Mouse (Mus musculus): Measurements from ENCODE around the gene Eci3. TPM values are rescaled to one million over a fixed set of nuclear protein-coding genes. Genes with fewer than 3 reads are reported as not detected.
"Not testable (repeated sequence)": the region's sequence is repeated elsewhere in the genome, so short reads cannot be mapped to it uniquely, and the experiment has no call there.

The Eci3 gene
- under 1 TPM; 0.41 to 0.57 TPM for total RNA-seq (2021)

DNA sequence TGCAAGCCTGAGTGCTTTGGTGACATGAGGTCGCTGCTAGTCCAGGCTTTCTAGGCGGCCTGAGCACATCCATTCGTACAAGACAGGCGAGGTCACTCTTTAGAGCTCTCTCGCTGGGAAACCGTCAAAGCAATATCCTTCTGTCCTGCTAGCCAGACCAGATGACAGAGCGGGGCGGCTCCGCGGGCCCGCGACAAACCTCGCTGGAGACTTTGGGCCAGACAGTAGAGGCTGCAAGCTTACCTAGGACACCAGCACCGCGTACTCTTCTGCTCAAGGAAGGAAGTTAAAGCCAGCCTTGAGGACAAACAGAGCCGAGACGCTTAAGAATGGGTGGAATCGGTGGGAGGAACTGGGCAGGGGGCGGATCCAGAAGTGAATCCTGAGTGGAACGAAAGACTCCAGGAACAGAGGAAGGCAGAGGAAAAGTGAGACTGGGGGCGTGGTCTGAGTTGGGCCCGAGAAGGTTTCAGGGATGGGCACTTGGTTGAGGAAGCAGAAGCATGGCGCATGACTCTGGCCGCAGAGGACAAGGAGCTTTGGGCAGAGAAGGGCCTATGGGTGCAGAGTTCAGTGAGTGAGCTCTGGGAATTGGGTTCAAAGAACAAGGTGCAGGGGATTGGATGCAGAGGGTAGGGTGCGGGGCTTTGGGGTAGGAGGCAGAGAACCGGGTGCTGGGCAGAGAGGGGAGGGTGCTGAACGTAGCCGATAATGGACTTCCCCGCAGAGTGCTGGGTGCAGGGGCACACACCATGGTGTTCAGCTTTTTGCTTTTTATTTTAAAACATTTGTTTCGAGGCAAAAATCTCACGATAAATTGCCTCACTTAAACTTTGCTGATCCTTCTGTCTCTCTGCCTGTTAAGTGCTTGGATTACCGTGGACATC is at the start of gene Eci3:
Eci3 (minus strand) TSS at position 300 of the 887 bp plus-strand sequence.
- peak; percentile 6 for DNase-seq (ENCODE audit: low spot score in 2 of 2)
- intact Hi-C loops (cut with DNase I): no loop called here

DNA sequence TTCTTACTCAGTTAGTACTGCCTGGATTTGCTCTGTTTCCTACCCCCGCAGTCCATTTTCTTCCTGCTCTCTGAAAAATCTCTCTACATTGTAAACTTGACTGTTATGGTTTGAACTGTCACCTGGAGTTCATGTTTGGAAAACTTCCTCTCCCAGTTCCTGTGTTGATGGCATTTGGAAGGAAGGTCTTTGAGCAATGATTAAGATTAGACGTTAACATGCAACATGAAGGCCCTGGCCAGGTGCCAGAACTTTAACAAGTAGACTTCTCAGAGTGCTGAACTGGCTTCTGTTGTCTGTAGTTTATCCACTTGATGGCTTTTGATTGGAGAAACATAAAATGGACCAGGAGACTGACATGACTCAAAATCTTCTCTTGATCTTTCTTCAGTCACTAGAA is 32.3 kb upstream of the Eci3 start:
- DNase-seq (ENCODE audit: low spot score in 2 of 2): no peak
- intact Hi-C loops (cut with DNase I): no loop called here

DNA sequence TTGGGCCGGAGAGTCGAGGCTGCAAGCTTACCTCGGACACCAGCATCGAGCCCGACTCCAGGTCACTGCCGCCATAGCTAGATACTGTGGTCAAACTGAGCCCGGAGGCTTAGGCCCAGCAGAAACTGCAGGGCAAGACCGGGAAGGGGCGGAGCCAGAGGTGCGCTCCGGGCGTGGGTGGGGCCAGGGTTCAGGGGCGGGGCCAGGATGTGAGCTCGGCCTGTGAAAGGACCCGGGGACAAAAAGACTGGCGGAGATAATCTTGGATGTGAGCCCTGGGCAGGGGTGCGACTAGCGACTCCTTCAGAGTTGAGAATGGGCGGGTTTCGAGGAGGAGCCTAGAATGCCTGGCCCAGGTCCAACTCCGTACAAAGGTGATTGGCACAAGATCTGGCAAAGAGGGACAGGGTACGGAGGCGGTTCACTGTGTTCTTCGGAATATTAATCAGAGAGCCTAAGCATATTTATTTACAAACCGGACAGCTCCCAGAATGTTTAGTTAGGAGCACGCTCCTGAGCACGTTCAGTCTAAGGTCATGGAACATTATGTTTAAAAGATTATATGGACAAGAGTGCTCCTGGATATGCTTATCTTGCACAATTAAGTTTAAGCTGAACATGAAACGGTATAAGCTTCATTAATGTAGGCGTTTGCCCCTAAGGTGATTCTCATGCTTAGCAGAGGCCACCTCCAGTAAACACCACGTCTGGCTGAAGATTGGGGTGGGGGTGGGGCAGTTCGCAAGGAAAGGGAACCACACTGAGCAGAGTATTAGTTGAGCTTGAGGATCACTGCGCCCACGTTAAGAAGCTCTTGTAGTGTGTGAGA is 30.6 kb upstream of the Eci3 start:
- peak; percentile 82 to 83 for DNase-seq (ENCODE audit: low spot score in 2 of 2)
- intact Hi-C loops (cut with DNase I): no loop called here

DNA sequence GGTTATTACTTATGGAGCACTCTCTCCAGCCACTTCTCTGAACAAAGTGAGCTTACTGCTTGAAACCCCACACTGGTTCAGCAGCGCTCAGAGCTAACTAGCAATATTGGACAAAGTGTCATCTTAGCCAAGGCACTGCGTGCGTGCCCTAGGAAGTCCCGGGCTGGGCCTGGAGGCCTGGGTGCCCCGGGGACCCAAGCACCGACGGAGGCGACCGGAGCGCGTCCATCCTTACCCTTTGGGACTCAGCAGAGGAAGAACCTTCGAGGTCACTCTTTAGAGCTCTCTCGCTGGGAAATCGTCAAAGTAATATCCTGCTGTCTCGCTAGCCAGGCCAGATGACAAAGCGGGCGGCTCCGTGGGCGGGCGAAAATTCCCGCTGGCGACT is 30.0 kb upstream of the Eci3 start:
- no peak for DNase-seq (ENCODE audit: low spot score in 2 of 2)
- intact Hi-C loops (cut with DNase I): no loop called here

DNA sequence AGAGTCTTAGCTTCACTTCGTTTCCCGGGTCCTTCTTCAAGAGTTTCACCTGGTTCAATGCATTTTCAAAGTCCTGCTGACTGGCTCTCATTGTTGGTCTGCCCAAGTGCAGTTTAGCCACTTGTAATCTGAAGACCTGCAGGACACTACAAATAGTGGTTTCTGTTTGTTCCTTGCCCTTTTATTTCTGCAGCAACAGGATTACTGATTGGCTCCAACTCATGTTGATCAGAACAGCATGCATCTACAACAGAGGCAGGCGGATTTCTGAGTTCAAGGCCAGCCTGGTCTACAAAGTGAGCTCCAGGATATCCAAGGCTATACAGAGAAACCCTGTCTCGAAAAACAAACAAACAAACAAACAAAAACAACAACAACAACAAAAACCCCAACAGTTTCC is 29.5 kb upstream of the Eci3 start:
- intact Hi-C loops (cut with DNase I): no loop called here
- DNase-seq (ENCODE audit: low spot score in 2 of 2): no peak

DNA sequence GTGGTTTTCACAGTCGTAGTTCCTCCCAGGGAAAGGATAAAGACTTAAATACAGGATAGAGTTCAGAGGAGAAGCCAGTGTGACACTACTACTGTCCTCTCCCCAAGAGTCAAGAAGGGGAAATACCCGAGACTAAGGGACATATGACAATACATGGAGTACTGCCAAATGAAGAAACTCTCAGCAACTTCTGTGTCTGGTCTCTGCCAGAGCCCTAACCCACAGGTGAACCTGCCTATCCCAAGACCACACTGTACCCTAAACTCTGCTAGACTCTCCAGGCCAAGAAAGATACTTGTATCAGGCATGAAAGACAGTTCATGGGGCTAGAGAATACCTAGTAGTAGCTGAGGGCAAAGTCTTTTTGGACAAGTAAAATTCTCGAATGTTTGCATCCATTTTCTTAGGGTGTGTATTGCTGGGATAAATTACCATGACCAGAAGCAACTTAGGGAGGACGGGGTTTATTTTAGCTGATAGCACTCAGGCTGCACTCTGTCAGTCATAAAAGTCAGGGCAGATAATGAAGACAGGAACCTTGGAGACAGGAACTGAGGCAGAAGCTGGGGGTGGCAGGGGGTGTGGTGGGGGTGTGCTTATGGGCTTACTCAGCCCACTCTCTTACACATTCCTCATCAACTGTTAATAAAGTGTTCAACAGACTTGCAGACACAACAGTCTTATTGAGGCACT is 28.1 kb upstream of the Eci3 start:
- DNase-seq (ENCODE audit: low spot score in 2 of 2): no peak
- intact Hi-C loops (cut with DNase I): no loop called here

DNA sequence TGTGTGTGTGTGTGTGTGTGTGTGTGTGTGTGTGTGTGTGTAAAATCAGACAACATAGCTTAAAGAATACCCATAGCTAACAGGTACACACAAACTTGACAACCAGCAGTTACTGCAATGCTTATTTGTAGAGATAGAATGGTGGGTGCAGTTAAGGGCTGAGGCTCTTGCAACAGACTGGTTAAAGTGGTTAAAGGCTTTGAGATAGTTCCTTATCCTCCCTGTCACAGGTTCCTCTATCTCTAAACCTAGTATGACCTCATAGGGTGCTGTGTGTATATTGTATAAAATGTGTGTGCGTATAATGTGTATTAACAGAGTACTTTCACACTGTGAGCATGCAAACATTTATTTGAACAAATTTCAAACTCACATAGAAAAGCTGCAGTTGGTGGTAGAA is 19.9 kb upstream of the Eci3 start:
- intact Hi-C loops (cut with DNase I); DNase-seq (ENCODE audit: low spot score in 2 of 2): not testable (repeated sequence)

DNA sequence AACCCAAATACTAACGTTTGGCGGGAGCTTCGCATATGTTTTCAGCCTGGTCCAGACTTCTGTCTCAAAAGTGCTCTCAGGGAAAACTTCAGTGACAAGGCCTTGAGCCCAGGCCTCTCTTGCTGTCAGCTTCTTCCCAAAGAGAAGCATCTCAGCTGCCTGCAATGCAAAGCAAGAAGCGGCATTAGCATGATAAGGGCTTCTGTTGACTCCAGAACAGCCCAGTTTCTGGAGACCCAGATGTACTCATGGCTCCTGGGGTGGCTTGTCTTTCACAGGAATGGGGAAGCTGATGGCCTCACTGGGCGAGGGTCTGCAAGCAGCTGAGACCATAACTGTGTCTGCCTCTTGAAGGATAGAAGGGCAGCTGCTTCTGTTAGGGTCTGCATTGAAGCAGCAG is 15.0 kb upstream of the Eci3 start:
- intact Hi-C loops (cut with DNase I); DNase-seq (ENCODE audit: low spot score in 2 of 2): not testable (repeated sequence)

DNA sequence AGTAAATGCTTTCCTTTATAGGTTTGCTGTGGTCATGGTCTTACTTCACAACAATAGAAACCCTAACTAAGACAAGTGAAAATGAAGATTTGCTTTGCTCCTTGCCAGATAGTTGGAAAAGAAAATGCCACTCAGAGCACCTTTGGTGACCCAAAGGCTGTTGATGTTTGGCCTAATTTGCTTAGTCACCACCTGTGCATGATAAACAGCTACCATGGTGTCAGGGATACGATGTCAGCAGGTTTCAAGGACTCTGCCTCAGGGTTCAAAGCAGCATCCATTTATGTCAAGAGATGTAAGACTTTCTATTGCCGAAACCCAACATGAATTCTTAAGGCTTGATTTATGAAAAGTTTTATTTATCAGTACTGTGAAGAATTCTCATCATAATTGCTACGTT is 13.8 kb upstream of the Eci3 start:
- intact Hi-C loops (cut with DNase I): no loop called here
- DNase-seq (ENCODE audit: low spot score in 2 of 2): no peak

DNA sequence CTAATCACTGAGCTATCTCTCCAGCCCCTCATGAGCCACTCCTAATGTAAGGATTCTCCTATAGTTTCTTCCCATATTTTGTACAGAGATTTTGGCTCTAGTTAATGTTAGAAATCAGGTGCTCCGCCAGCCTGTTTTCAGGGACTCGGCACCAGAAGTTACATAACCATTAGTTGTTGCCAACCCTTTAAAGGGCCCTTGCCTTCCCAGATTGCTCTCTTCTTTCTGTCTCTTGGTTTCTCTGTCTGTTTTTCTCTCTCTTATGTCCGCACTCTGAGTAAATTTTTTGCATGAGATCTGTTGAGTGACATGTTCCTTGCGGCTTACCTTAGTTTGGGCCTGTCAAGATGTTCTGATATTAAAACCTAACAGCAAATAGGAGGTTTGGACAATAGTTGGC is 12.5 kb upstream of the Eci3 start:
- no peak for DNase-seq (ENCODE audit: low spot score in 2 of 2)
- intact Hi-C loops (cut with DNase I): no loop called here

DNA sequence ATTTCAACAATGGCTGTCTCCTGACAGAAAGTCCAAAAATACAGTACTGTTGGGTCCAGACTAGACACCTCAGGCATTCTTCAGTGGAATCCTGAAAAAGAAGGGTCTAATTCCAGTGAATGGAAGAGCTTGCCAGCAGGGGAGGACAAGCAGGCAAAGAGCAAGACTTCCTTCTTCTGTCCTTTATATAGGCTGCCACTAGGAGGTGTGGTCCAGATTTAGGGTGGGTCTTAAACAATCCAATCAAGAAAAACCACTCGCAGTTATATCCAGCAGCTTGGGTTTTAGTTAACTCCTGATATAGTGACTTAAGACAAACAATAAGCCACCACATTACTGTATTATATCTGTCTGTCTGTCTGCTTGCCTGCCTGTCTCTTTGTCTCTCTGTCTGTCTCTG is 10.2 kb upstream of the Eci3 start:
- DNase-seq (ENCODE audit: low spot score in 2 of 2): no peak
- intact Hi-C loops (cut with DNase I): loop anchor here (5.0 kb wide), 1 partner anchor 71 kb away; no protein-coding TSS in a partner anchor

DNA sequence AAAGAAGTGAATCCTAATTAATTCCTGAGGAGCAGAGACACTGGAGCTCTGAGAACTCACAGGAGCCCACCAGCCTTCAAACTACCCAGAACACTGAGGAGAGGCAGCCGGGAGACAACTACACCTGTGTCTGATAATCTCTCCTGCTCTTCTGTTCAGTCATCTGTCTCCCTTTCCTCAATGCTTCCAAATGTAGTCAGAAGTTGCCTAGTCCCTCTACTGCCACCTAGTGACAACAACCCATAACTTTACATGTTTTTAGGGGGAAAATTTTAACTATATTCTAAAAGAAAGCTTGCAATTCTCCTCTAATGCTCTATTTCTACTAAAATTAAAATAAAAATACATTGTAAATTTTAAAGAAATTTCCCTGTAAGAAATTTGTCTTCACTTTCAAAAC is 9.5 kb upstream of the Eci3 start:
- no peak for DNase-seq (ENCODE audit: low spot score in 2 of 2)
- intact Hi-C loops (cut with DNase I): loop anchor here (5.0 kb wide), 1 partner anchor 71 kb away; no protein-coding TSS in a partner anchor

DNA sequence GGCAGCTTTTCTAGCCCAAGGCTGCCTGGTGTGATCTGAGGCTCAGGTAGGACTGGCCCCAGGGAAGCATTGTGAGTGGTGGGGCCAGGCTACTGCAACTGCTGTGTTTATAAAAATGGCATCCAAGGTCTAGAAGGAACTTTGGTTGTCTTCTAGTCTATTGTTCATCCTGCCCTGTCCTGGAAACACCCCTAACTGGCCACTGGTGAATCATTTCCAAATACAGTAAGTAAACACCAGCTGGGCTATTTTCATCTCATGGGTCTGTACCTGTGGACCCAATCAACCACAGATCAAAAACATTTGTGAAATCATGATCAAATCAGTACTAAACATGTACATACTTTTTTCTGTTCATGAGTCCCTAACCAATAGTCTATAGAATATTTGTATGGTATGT is 8.8 kb upstream of the Eci3 start:
- intact Hi-C loops (cut with DNase I): loop anchor here (5.0 kb wide), 1 partner anchor 70 kb away; no protein-coding TSS in a partner anchor
- DNase-seq (ENCODE audit: low spot score in 2 of 2): not testable (repeated sequence)

DNA sequence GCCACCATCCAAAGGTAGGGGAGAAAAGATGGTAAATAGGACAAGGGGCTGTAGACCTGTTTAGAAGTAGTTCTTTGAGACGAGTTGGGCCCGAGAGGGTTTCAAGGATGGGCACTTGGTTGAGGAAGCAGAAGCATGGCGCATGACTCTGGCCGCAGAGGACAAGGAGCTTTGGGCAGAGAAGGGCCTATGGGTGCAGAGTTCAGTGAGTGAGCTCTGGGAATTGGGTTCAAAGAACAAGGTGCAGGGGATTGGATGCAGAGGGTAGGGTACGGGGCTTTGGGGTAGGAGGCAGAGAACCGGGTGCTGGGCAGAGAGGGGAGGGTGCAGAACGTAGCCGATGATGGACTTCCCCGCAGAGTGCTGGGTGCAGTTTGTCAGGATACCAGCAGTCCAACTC is 2.0 kb upstream of the Eci3 start:
- intact Hi-C loops (cut with DNase I); DNase-seq (ENCODE audit: low spot score in 2 of 2): not testable (repeated sequence)

DNA sequence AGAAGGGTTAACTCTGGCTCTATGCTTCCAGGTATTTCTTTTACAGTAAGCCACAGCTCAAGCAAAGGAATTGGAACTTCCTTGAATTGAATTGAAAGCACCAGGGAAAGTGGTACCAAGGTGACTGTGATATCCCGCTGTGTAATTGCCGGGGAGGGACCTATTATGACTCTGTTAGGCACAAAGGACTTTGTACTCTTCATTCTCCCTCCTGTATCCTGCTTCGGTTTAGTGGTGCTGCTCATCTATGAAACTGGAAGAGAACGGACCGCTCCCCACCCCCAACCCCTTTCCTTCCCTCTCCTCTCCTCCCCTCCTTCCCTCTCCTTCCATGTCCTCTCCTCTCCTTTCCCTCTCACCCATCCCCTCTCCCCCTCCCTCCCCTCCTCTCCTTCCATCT is 1.3 kb upstream of the Eci3 start:
- intact Hi-C loops (cut with DNase I): no loop called here
- no peak for DNase-seq (ENCODE audit: low spot score in 2 of 2)

DNA sequence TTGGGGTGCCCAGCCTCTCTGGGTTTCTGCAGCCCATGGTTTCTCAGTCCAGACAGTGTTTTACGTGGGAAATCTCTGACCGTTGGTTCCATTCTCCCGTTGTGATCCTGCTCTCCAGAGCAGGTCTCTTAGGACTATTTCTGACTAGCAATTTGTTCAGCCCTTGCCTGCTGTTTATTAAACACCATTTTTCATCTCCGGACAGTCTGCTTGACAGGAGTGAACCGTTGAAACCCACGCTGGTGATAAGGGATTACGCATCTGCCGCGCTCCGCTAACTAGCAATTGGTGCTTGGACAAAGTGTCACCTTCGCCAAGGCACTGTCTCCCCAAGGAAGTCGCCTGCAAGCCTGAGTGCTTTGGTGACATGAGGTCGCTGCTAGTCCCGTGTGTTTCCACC is 809 bp upstream of the Eci3 start:
- intact Hi-C loops (cut with DNase I): no loop called here
- DNase-seq (ENCODE audit: low spot score in 2 of 2): no peak

DNA sequence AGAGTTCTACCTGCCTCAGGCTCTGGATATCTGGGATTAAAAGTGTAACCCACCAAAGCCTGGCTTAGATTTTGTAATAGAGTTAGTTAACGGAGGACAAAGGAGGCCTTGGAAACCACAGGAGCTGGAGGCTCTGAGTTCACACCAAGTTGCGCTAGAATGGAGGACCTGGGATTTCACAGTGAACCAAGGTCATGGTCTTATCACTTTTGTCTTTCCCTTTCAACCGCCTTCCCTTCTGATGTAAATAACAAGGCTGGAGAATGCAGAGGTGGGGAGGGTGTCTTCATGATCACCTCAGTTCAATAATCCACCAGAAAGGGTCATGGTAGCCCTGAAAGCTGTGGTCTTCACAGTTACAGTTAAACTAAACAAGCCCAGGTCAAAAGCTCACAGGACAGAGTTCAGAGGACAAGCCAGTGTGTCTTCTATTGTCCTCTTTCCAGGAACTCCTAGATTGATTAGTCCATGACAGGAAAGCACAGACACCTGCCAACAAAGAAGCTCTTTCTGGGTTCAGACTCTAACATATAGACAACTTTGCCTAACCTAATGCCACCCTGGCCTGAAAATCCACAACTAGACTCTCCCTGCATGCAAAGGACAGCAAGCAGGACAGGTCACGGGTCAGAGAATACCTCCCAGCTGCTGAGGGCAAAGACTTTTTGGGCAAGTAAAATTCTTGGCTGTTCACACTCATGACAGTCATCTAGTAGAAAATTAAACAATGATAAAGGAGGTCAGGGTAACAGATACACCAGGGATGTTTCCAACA is 2.4 kb downstream of the Eci3 start:
- intact Hi-C loops (cut with DNase I): no loop called here
- DNase-seq (ENCODE audit: low spot score in 2 of 2): no peak

DNA sequence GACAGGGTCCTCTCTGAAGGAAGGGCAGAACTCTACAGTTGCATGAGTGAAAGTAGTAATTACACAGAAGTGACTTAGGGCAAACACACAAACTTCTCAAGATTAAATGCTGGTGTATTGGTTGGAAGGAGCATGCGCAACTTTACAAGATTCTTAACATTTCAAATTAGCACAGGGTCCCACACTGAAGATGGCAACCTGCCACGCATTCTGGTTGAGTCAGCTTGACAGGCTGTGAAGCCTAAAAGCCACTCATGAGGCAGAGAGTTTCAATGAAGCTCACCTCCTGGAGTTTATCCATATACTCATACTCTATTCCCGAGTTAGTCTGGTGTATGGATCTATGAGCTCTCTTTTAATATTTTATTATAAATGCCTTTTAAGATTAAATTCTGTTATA is 5.5 kb downstream of the Eci3 start:
- DNase-seq (ENCODE audit: low spot score in 2 of 2); intact Hi-C loops (cut with DNase I): not testable (repeated sequence)

DNA sequence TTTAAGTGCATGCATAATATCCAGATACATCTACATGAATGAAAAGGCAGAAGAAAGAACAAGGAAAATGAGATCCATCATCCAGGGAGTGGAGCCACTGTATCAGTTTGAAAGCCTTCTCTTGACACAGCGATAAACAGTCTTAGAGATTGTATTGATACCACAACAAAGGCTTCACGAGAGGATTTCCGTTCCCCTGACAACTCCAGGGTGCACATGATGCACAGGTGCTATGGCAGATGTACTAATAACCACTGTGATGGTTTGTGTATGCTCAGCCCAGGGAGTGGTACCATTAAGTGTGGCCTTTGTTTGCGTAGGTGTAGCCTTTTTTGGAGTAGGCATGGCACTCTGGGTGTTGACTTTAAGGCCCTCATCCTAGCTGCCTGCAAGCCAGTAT is 6.7 kb downstream of the Eci3 start:
- no peak for DNase-seq (ENCODE audit: low spot score in 2 of 2)
- intact Hi-C loops (cut with DNase I): no loop called here
